ENCODE assay signal across 9 mouse cellular contexts in genomic region chr14:55479629-55480028, GRCm38 (mm10). TPM values are rescaled to one million over a fixed set of nuclear protein-coding genes. Genes with fewer than 3 reads are reported as not detected.
A peak's percentile ranks its signal among the peaks of the same experiment; 100 is the strongest.
DNase-seq lines count a peak whose midpoint lies in the region; ATAC-seq and TF ChIP-seq lines count a peak whose summit lies in the region.
"Had no signal": no experiment of that assay in that cellular context is flagged by ENCODE, and none has a peak within 500 bp of the region (broad histone marks: within the 10 kb centered on the region; RNA-seq: fewer than 3 reads in every experiment).

No protein-coding gene starts in this region.

- peak; percentile 83 for DNase-seq in heart, adult 11 months
- no peak for DNase-seq in heart, adult 9 months (ENCODE audit: low spot score in 2 of 2)
- no peak for DNase-seq in lung, embryonic 14.5 days
- DNase-seq in lung, adult 2 months, result no peak
- DNase-seq in liver, postnatal 0 days, result no peak
- DNase-seq in layer of hippocampus, adult 11-12 months (ENCODE audit: low spot score), result no peak
- no peak for DNase-seq in right cerebral cortex, postnatal 36 days (ENCODE audit: low spot score in 2 of 2)

- peaks cover 6% of the 10 kb centered on the region; the same call in 1 of the 2 replicates for H3K4me1 ChIP-seq in lung, embryonic 14.5 days (ENCODE audit: insufficient read depth)
- H3K4me1 ChIP-seq in lung, adult 2 months (ENCODE audit: control insufficient read depth, insufficient read depth, low read length), result no peaks in the 10 kb centered on the region
- H3K4me1 ChIP-seq in intestine, embryonic 15.5 days (replicated peaks), result peaks cover 8% of the 10 kb centered on the region
- peaks cover 29% of the 10 kb centered on the region for H3K4me1 ChIP-seq in liver, postnatal 0 days (ENCODE audit: insufficient read depth)

- H3K36me3 ChIP-seq in lung, embryonic 14.5 days (ENCODE audit: insufficient read depth), result peaks cover 11% of the 10 kb centered on the region
- no peaks in the 10 kb centered on the region for H3K36me3 ChIP-seq in intestine, embryonic 15.5 days
- no peaks in the 10 kb centered on the region for H3K36me3 ChIP-seq in liver, postnatal 0 days (replicated peaks; ENCODE audit: insufficient read depth, low read length)

- no peak for TF ChIP-seq POLR2A in lung, adult 2 months (IDR thresholded peaks at IDR 0.05; ENCODE audit: borderline replicate concordance, extremely low read depth, low read depth, low read length)

- peak overlapping the region; percentile 64 for H3K4me3 ChIP-seq in lung, embryonic 14.5 days (ENCODE audit: low read depth, low read length)
- no peak overlapping the region for H3K4me3 ChIP-seq in lung, adult 2 months (replicated peaks; ENCODE audit: extremely low read depth, low read depth, low read length)
- peak overlapping the region; percentile 52; the same call in 1 of the 2 replicates for H3K4me3 ChIP-seq in intestine, embryonic 15.5 days (replicated peaks)
- peak overlapping the region; percentile 85 for H3K4me3 ChIP-seq in liver, postnatal 0 days (ENCODE audit: low read depth, low read length)

- H3K4me2 ChIP-seq in lung, embryonic 14.5 days, result peak overlapping the region; percentile 68
- H3K4me2 ChIP-seq in intestine, embryonic 15.5 days (replicated peaks), result peak overlapping the region; percentile 70
- peak overlapping the region; percentile 86 for H3K4me2 ChIP-seq in liver, postnatal 0 days (ENCODE audit: low read depth, low read length)

- H3K27me3 ChIP-seq in lung, embryonic 14.5 days (ENCODE audit: insufficient read depth, low read length), result no peaks in the 10 kb centered on the region
- no peaks in the 10 kb centered on the region for H3K27me3 ChIP-seq in intestine, embryonic 15.5 days (replicated peaks)
- H3K27me3 ChIP-seq in liver, postnatal 0 days (ENCODE audit: insufficient read depth, low read length), result no peaks in the 10 kb centered on the region

- 89% methylated on average over 10 of the region's 10 CpGs for WGBS in lung, embryonic 14.5 days
- 92% methylated on average over 10 of the region's 10 CpGs for WGBS in lung, adult 2 months
- WGBS in intestine, embryonic 15.5 days, result 92% methylated on average over 10 of the region's 10 CpGs
- 88% methylated on average over 10 of the region's 10 CpGs for WGBS in liver, postnatal 0 days (ENCODE audit: insufficient replicate concordance)

- no peak for ATAC-seq in lung, embryonic 14.5 days (ENCODE audit: insufficient read depth)
- ATAC-seq in intestine, embryonic 15.5 days, result no peak
- no peak for ATAC-seq in liver, postnatal 0 days

- H3K9ac ChIP-seq in lung, embryonic 14.5 days, result no peak overlapping the region; the same call in 1 of the 2 replicates
- H3K9ac ChIP-seq in intestine, embryonic 15.5 days, result no peak overlapping the region
- no peak overlapping the region for H3K9ac ChIP-seq in liver, postnatal 0 days (replicated peaks)

- no peak for TF ChIP-seq EP300 in liver, postnatal 0 days (IDR thresholded peaks at IDR 0.05; ENCODE audit: low read depth)

- TF ChIP-seq CTCF in lung, embryonic 14.5 days (IDR thresholded peaks at IDR 0.05; ENCODE audit: low read depth), result no peak
- no peak for TF ChIP-seq CTCF in lung, adult 2 months (IDR thresholded peaks at IDR 0.05; ENCODE audit: insufficient read depth, low read length)
- no peak for TF ChIP-seq CTCF in liver, postnatal 0 days (IDR thresholded peaks at IDR 0.05; ENCODE audit: low read depth)

- no peak overlapping the region for H3K27ac ChIP-seq in lung, embryonic 14.5 days (ENCODE audit: low read depth)
- no peak overlapping the region for H3K27ac ChIP-seq in intestine, embryonic 15.5 days
- no peak overlapping the region for H3K27ac ChIP-seq in liver, postnatal 0 days (ENCODE audit: low read depth)

- H3K9me3 ChIP-seq in lung, embryonic 14.5 days (ENCODE audit: low read depth, low read length), result no peaks in the 10 kb centered on the region
- no peaks in the 10 kb centered on the region for H3K9me3 ChIP-seq in intestine, embryonic 15.5 days
- H3K9me3 ChIP-seq in liver, postnatal 0 days (ENCODE audit: low read length), result no peaks in the 10 kb centered on the region

RNA-seq across cellular contexts. Expression of gene Dhrs4, which starts 1.1 kb away (rescaled TPM):
- 66.6 and 68.6 TPM in 2 replicates for polyA plus RNA-seq in lung, embryonic 14.5 days (2014; fragmentation: Nextera tagmentation; extraction: Ambion mirVana)
- 25.0 and 28.1 TPM in 2 replicates for polyA plus RNA-seq in lung, adult 2 months (2012; rRNA removed)
- 137 and 139 TPM in 2 replicates for polyA plus RNA-seq in intestine, embryonic 15.5 days (2015; fragmentation: Nextera tagmentation; extraction: Ambion mirVana)
- polyA plus RNA-seq in liver, postnatal 0 days (2015; fragmentation: Nextera tagmentation; extraction: Ambion mirVana), result 177 TPM in 2 replicates

RNA-seq across cellular contexts. Expression of gene Carmil3, which starts 10.8 kb away (rescaled TPM):
- 2.8 and 3.1 TPM in 2 replicates for polyA plus RNA-seq in lung, embryonic 14.5 days (2014; fragmentation: Nextera tagmentation; extraction: Ambion mirVana)
- polyA plus RNA-seq in lung, adult 2 months (2012; rRNA removed), result 1.8 and 3.0 TPM in 2 replicates
- 2.2 and 2.4 TPM in 2 replicates for polyA plus RNA-seq in intestine, embryonic 15.5 days (2015; fragmentation: Nextera tagmentation; extraction: Ambion mirVana)
- 0.06 and 0.08 TPM in 2 replicates for polyA plus RNA-seq in liver, postnatal 0 days (2015; fragmentation: Nextera tagmentation; extraction: Ambion mirVana)

RNA-seq across cellular contexts. Expression of gene Cpne6, which starts 30.6 kb away (rescaled TPM):
- 0.15 and 0.25 TPM in 2 replicates for polyA plus RNA-seq in lung, embryonic 14.5 days (2014; fragmentation: Nextera tagmentation; extraction: Ambion mirVana)
- 0.05 and 0.07 TPM in 2 replicates for polyA plus RNA-seq in lung, adult 2 months (2012; rRNA removed)
- 0.25 and 0.40 TPM in 2 replicates for polyA plus RNA-seq in intestine, embryonic 15.5 days (2015; fragmentation: Nextera tagmentation; extraction: Ambion mirVana)
- polyA plus RNA-seq in liver, postnatal 0 days (2015; fragmentation: Nextera tagmentation; extraction: Ambion mirVana), result not detected in 2 replicates

RNA-seq across cellular contexts. Expression of gene Nrl, which starts 45.2 kb away (rescaled TPM):
- polyA plus RNA-seq in lung, embryonic 14.5 days (2014; fragmentation: Nextera tagmentation; extraction: Ambion mirVana), result not detected in 2 replicates
- not detected in 2 replicates for polyA plus RNA-seq in lung, adult 2 months (2012; rRNA removed)
- not detected in 2 replicates for polyA plus RNA-seq in intestine, embryonic 15.5 days (2015; fragmentation: Nextera tagmentation; extraction: Ambion mirVana)
- polyA plus RNA-seq in liver, postnatal 0 days (2015; fragmentation: Nextera tagmentation; extraction: Ambion mirVana), result not detected in 2 replicates
- polyA plus RNA-seq: neural tube, embryonic 11.5 days had no signal
